Mouse (Mus musculus) limb, embryonic 14.5 days (tissue): ENCODE measurements around the gene Add2. TPM values are rescaled to one million over a fixed set of nuclear protein-coding genes. Genes with fewer than 3 reads are reported as not detected.

ENCODE experiments used
- ATAC-seq: fragments of 200-750 bp; cut with Nextera tagmentation; 2 replicates; pipeline ENCODE4 v1.8.0; 2017; ENCODE audit warnings: low read depth, moderate number of reproducible peaks, moderate TSS enrichment; ENCODE audit not compliant: low FRiP score
- DNase-seq: peaks from one replicate; pipeline ENCODE4 v3.0.0-alpha.2; 2015; ENCODE audit warnings: low spot score
- H3K27ac ChIP-seq: fragments of 300-500 bp; sonication (generic); replicated peaks from 2 replicates; pipeline ENCODE4 v1.5.1; 2014; ENCODE audit warnings: low read depth, mild to moderate bottlenecking, low read length, moderate library complexity, mixed read lengths
- H3K27me3 ChIP-seq: fragments of 300-500 bp; sonication (generic); 2 replicates; pipeline ENCODE4 v1.6.1; 2014; ENCODE audit warnings: low read length, mixed read lengths; ENCODE audit not compliant: control insufficient read depth, insufficient read depth
- H3K36me3 ChIP-seq: fragments of 300-500 bp; sonication (generic); 2 replicates; pipeline ENCODE4 v1.6.1; 2014; ENCODE audit warnings: mild to moderate bottlenecking, low read length, moderate library complexity, mixed read lengths; ENCODE audit not compliant: control insufficient read depth, insufficient read depth
- H3K4me1 ChIP-seq: fragments of 300-500 bp; sonication (generic); 2 replicates; pipeline ENCODE4 v1.6.1; 2014; ENCODE audit warnings: antibody characterized with exemption, low read length, mixed read lengths; ENCODE audit not compliant: control insufficient read depth, insufficient read depth
- H3K4me2 ChIP-seq: fragments of 300-500 bp; sonication (generic); replicated peaks from 2 replicates; pipeline ENCODE4 v1.6.1; 2014; ENCODE audit warnings: low read depth, mild to moderate bottlenecking, low read length, moderate library complexity; ENCODE audit not compliant: severe bottlenecking
- H3K4me3 ChIP-seq: fragments of 300-500 bp; sonication (generic); replicated peaks from 2 replicates; pipeline ENCODE4 v1.5.1; 2014; ENCODE audit warnings: low read length
- H3K9ac ChIP-seq: fragments of 300-500 bp; sonication (generic); 2 replicates; pipeline ENCODE4 v1.6.1; 2014; ENCODE audit warnings: mild to moderate bottlenecking, low read depth, low read length, moderate library complexity; ENCODE audit not compliant: severe bottlenecking
- H3K9me3 ChIP-seq: fragments of 300-500 bp; sonication (generic); 2 replicates; pipeline ENCODE4 v1.6.1; 2016; ENCODE audit warnings: low read length; ENCODE audit not compliant: control insufficient read depth
- POLR2A ChIP-seq: fragments of 200-500 bp; IDR thresholded peaks from 2 replicates; pipeline ENCODE4 v1.8.0; 2012; ENCODE audit warnings: inconsistent platforms, mild to moderate bottlenecking, moderate library complexity, borderline replicate concordance; ENCODE audit not compliant: insufficient read depth, insufficient read length; ENCODE audit errors: extremely low read depth
- WGBS: fragments of 180-500 bp; shearing (Covaris S2); extraction: QIAGEN DNeasy Blood & Tissue Kit; methylation state at CpG from one replicate; pipeline ENCODE4 v1.1.7; 2014; 5-methylcytosine and 5-hydroxymethylcytosine counted together
- polyA plus RNA-seq, 2 experiments: library from polyadenylated mRNA; depleted of rRNA in 1 of 2; stranded (reverse) in 1 of 2; unstranded in 1 of 2; fragments of >200 nt; fragmentation: Nextera tagmentation in 1 of 2; extraction: Ambion mirVana in 1 of 2; gene quantifications; 2 replicates each; pipeline versions ENCODE4 v1.2.1 to v1.2.3; 2012 to 2014

Add2 gene
- polyA plus RNA-seq, 2 experiments, result 1.4 to 2.6 TPM

GRCm38 (mm10) chr6:86048509-86048908, 20.0 kb downstream of the Add2 start:
- Histone ChIP-seq H3K9me3 (no peaks in the 10 kb centered on the region), H3K27me3 (no peaks in the 10 kb centered on the region), H3K36me3 (no peaks in the 10 kb centered on the region), H3K4me3 (no peak overlapping the region), H3K27ac (no peak overlapping the region), H3K4me2 (no peak overlapping the region), H3K9ac (no peak overlapping the region), H3K4me1 (no peaks in the 10 kb centered on the region)
- no peak for ATAC-seq
- WGBS, result 80% methylated on average over 5 of the region's 5 CpGs
- no peak for DNase-seq
- TF ChIP-seq POLR2A, result no peak

- no peak overlapping the region for H3K9ac ChIP-seq
- H3K27ac ChIP-seq, result no peak overlapping the region
- no peaks in the 10 kb centered on the region for H3K27me3 ChIP-seq
- 59% methylated on average over 6 of the region's 6 CpGs for WGBS
- H3K4me2 ChIP-seq, result no peak overlapping the region
- DNase-seq (no peak), ATAC-seq (no peak)
- no peak for TF ChIP-seq POLR2A
- H3K4me1 ChIP-seq, result no peaks in the 10 kb centered on the region
- H3K36me3 ChIP-seq, result no peaks in the 10 kb centered on the region
- H3K9me3 ChIP-seq, result no peaks in the 10 kb centered on the region
- H3K4me3 ChIP-seq, result no peak overlapping the region
Observed at GRCm38 (mm10) chr6:86050586-86051268, 22.2 kb downstream of the Add2 start.

- TF ChIP-seq POLR2A, result no peak
- WGBS, result 47% methylated on average over 7 of the region's 7 CpGs
- no peaks in the 10 kb centered on the region for H3K4me1 ChIP-seq
- H3K4me3 ChIP-seq, result no peak overlapping the region
- no peak overlapping the region for H3K27ac ChIP-seq
- no peaks in the 10 kb centered on the region for H3K9me3 ChIP-seq
- no peak for ATAC-seq
- no peak overlapping the region for H3K4me2 ChIP-seq
- DNase-seq, result no peak
- no peaks in the 10 kb centered on the region for H3K36me3 ChIP-seq
- H3K27me3 ChIP-seq, result no peaks in the 10 kb centered on the region
- H3K9ac ChIP-seq, result no peak overlapping the region
Observed at GRCm38 (mm10) chr6:86052032-86052459, 23.6 kb downstream of the Add2 start.

- no peak for TF ChIP-seq POLR2A
- Histone ChIP-seq H3K36me3 (no peaks in the 10 kb centered on the region), H3K4me2 (no peak overlapping the region), H3K27ac (no peak overlapping the region), H3K9me3 (no peaks in the 10 kb centered on the region), H3K4me1 (no peaks in the 10 kb centered on the region), H3K4me3 (no peak overlapping the region), H3K27me3 (no peaks in the 10 kb centered on the region), H3K9ac (no peak overlapping the region)
- 32% methylated on average over 4 of the region's 4 CpGs for WGBS
- ATAC-seq (no peak), DNase-seq (no peak)
Observed at GRCm38 (mm10) chr6:86052556-86052955, 24.1 kb downstream of the Add2 start.

- no peak overlapping the region for H3K4me2 ChIP-seq
- no peaks in the 10 kb centered on the region for H3K9me3 ChIP-seq
- no peaks in the 10 kb centered on the region for H3K36me3 ChIP-seq
- no peak overlapping the region for H3K9ac ChIP-seq
- DNase-seq, result no peak
- 50% methylated on average over 4 of the region's 4 CpGs for WGBS
- H3K4me1 ChIP-seq, result no peaks in the 10 kb centered on the region
- H3K4me3 ChIP-seq, result no peak overlapping the region
- no peaks in the 10 kb centered on the region for H3K27me3 ChIP-seq
- no peak for TF ChIP-seq POLR2A
- no peak for ATAC-seq
- H3K27ac ChIP-seq, result no peak overlapping the region
Observed at GRCm38 (mm10) chr6:86053099-86053498, 24.6 kb downstream of the Add2 start.
